In genomic region chr13:107969961-107970391, GRCm38 (mm10) we compare ENCODE assay signal across 11 mouse cellular contexts.
A peak's percentile ranks its signal among the peaks of the same experiment; 100 is the strongest.
DNase-seq lines count a peak whose midpoint lies in the region; ATAC-seq and TF ChIP-seq lines count a peak whose summit lies in the region.
"Had no signal": no experiment of that assay in that cellular context is flagged by ENCODE, and none has a peak within 500 bp of the region (broad histone marks: within the 10 kb centered on the region; RNA-seq: fewer than 3 reads in every experiment).

No protein-coding gene starts in this region.

- H3K4me3 ChIP-seq in heart, postnatal 0 days (ENCODE audit: low read depth, low read length): no peak overlapping the region
- H3K4me3 ChIP-seq in embryonic facial prominence, embryonic 14.5 days (ENCODE audit: low read depth, low read length): no peak overlapping the region
- no peak overlapping the region for H3K4me3 ChIP-seq in midbrain, embryonic 14.5 days (replicated peaks; ENCODE audit: low read depth, low read length)
- H3K4me3 ChIP-seq in intestine, postnatal 0 days (ENCODE audit: low read depth, low read length): no peak overlapping the region
- H3K4me3 ChIP-seq: megakaryocyte, embryonic 14.5 days had no signal

- H3K9ac ChIP-seq in heart, postnatal 0 days (replicated peaks; ENCODE audit: low read depth, low read length): no peak overlapping the region
- no peak overlapping the region for H3K9ac ChIP-seq in embryonic facial prominence, embryonic 14.5 days (ENCODE audit: low read depth, low read length)
- no peak overlapping the region for H3K9ac ChIP-seq in midbrain, embryonic 14.5 days (replicated peaks; ENCODE audit: low read length)
- no peak overlapping the region for H3K9ac ChIP-seq in intestine, postnatal 0 days (ENCODE audit: low read depth, low read length)

- no peaks in the 10 kb centered on the region for H3K27me3 ChIP-seq in heart, postnatal 0 days (ENCODE audit: control insufficient read depth, insufficient read depth, low read length)
- H3K27me3 ChIP-seq in embryonic facial prominence, embryonic 14.5 days (replicated peaks; ENCODE audit: control insufficient read depth, insufficient read depth, low read length): no peaks in the 10 kb centered on the region; the same call in 1 of the 2 replicates
- no peaks in the 10 kb centered on the region for H3K27me3 ChIP-seq in midbrain, embryonic 14.5 days (ENCODE audit: control insufficient read depth, insufficient read depth, low read length)
- H3K27me3 ChIP-seq in intestine, postnatal 0 days (replicated peaks; ENCODE audit: control insufficient read depth, insufficient read depth, low read length): no peaks in the 10 kb centered on the region

- peak overlapping the region; percentile 44 for H3K4me2 ChIP-seq in heart, postnatal 0 days (ENCODE audit: low read depth, low read length)
- H3K4me2 ChIP-seq in embryonic facial prominence, embryonic 14.5 days (ENCODE audit: low read depth, low read length): peak overlapping the region; percentile 19; the same call in 1 of the 2 replicates
- peak overlapping the region; percentile 6 for H3K4me2 ChIP-seq in midbrain, embryonic 14.5 days (ENCODE audit: low read length)
- no peak overlapping the region for H3K4me2 ChIP-seq in intestine, postnatal 0 days (replicated peaks; ENCODE audit: low read depth)

- H3K27ac ChIP-seq in heart, postnatal 0 days (ENCODE audit: low read depth): no peak overlapping the region
- no peak overlapping the region for H3K27ac ChIP-seq in embryonic facial prominence, embryonic 14.5 days (replicated peaks; ENCODE audit: low read depth, low read length)
- H3K27ac ChIP-seq in midbrain, embryonic 14.5 days (replicated peaks; ENCODE audit: low read depth, low read length): peak overlapping the region; percentile 21
- no peak overlapping the region for H3K27ac ChIP-seq in intestine, postnatal 0 days (ENCODE audit: low read depth, low read length)

- no peak for TF ChIP-seq EP300 in heart, postnatal 0 days (IDR thresholded peaks at IDR 0.05; ENCODE audit: low read depth)

- H3K36me3 ChIP-seq in heart, postnatal 0 days (replicated peaks; ENCODE audit: control insufficient read depth, insufficient read depth, low read length): no peaks in the 10 kb centered on the region
- no peaks in the 10 kb centered on the region for H3K36me3 ChIP-seq in embryonic facial prominence, embryonic 14.5 days (ENCODE audit: control insufficient read depth, insufficient read depth, low read length)
- no peaks in the 10 kb centered on the region for H3K36me3 ChIP-seq in midbrain, embryonic 14.5 days (ENCODE audit: control insufficient read depth, insufficient read depth, low read length)
- H3K36me3 ChIP-seq in intestine, postnatal 0 days (ENCODE audit: control insufficient read depth, insufficient read depth): no peaks in the 10 kb centered on the region

- 15% methylated on average over 7 of the region's 7 CpGs for WGBS in heart, postnatal 0 days
- WGBS in embryonic facial prominence, embryonic 14.5 days: 13% methylated on average over 7 of the region's 7 CpGs
- WGBS in midbrain, embryonic 14.5 days: 7% methylated on average over 7 of the region's 7 CpGs
- WGBS in intestine, postnatal 0 days: 51% methylated on average over 7 of the region's 7 CpGs

- peaks cover 6% of the 10 kb centered on the region; the same call in 1 of the 2 replicates for H3K4me1 ChIP-seq in heart, postnatal 0 days (ENCODE audit: control insufficient read depth, insufficient read depth)
- H3K4me1 ChIP-seq in embryonic facial prominence, embryonic 14.5 days (ENCODE audit: control insufficient read depth, insufficient read depth, low read length): peaks cover 21% of the 10 kb centered on the region
- peaks cover 24% of the 10 kb centered on the region for H3K4me1 ChIP-seq in midbrain, embryonic 14.5 days (ENCODE audit: control insufficient read depth, insufficient read depth, low read length)
- no peaks in the 10 kb centered on the region; the same call in 1 of the 2 replicates for H3K4me1 ChIP-seq in intestine, postnatal 0 days (replicated peaks; ENCODE audit: control insufficient read depth, insufficient read depth, low read length)

- ATAC-seq in heart, postnatal 0 days (ENCODE audit: insufficient read depth, low read depth): no peak
- peak; percentile 75 for ATAC-seq in embryonic facial prominence, embryonic 14.5 days (ENCODE audit: low read depth)
- peak; percentile 66 for ATAC-seq in midbrain, embryonic 14.5 days (ENCODE audit: low FRiP score, low TSS enrichment)
- no peak for ATAC-seq in intestine, postnatal 0 days

- DNase-seq in heart, postnatal 0 days (ENCODE audit: low spot score): no peak
- no peak for DNase-seq in heart, adult 8-10 months (ENCODE audit: low spot score)
- DNase-seq in embryonic facial prominence, embryonic 14.5 days (ENCODE audit: low spot score): peak; percentile 65
- peak; percentile 62 for DNase-seq in layer of hippocampus, adult 11-12 months (ENCODE audit: low spot score)
- peak; percentile 67 for DNase-seq in midbrain, embryonic 14.5 days
- no peak for DNase-seq in urinary bladder, postnatal 14 days (ENCODE audit: low spot score)
- no peak for DNase-seq in adrenal gland, postnatal 25 days
- DNase-seq: cerebellum, adult 11-12 months; thymus, postnatal 14 days had no signal

- H3K9me3 ChIP-seq in heart, postnatal 0 days (replicated peaks; ENCODE audit: control insufficient read depth, low read length): no peaks in the 10 kb centered on the region
- no peaks in the 10 kb centered on the region for H3K9me3 ChIP-seq in embryonic facial prominence, embryonic 14.5 days (ENCODE audit: control insufficient read depth, low read length)
- no peaks in the 10 kb centered on the region for H3K9me3 ChIP-seq in midbrain, embryonic 14.5 days (ENCODE audit: control insufficient read depth, low read length)
- H3K9me3 ChIP-seq in intestine, postnatal 0 days (ENCODE audit: control insufficient read depth): no peaks in the 10 kb centered on the region
- H3K9me3 ChIP-seq: megakaryocyte, embryonic 14.5 days had no signal

- TF ChIP-seq CTCF in heart, postnatal 0 days (IDR thresholded peaks at IDR 0.05; ENCODE audit: low read depth): no peak
- TF ChIP-seq CTCF in intestine, postnatal 0 days (IDR thresholded peaks at IDR 0.05; ENCODE audit: low read depth): no peak

Comparison
In these comparisons a context has a peak if more than half of its experiments do, and no peak if none do; other contexts are left out.
1. ATAC-seq: peak in embryonic facial prominence, embryonic 14.5 days (single experiment) and midbrain, embryonic 14.5 days (single experiment); none in heart, postnatal 0 days (single experiment) and intestine, postnatal 0 days (single experiment).
2. DNase-seq: peak in embryonic facial prominence, embryonic 14.5 days (single experiment), layer of hippocampus, adult 11-12 months (single experiment) and midbrain, embryonic 14.5 days (single experiment); none in heart, postnatal 0 days (single experiment), heart, adult 8-10 months (single experiment), urinary bladder, postnatal 14 days (single experiment) and adrenal gland, postnatal 25 days (single experiment).